ENCODE assay signal across 8 mouse cellular contexts in genomic region chr15:7812872-7813530, GRCm38 (mm10). TPM values are rescaled to one million over a fixed set of nuclear protein-coding genes. Genes with fewer than 3 reads are reported as not detected.
DNase-seq lines count a peak whose midpoint lies in the region; ATAC-seq and TF ChIP-seq lines count a peak whose summit lies in the region.

No protein-coding gene starts in this region.

- H3K4me1 ChIP-seq in ES-E14 (ENCODE audit: control insufficient read depth in 2 of 2, insufficient read depth in 2 of 2, low read length in 2 of 2, poor library complexity in 1 of 2) = 0 out of 4 replicates have a peak, but pooled peaks cover 0 to 3% of the 10 kb centered on the region in 2 experiments
- H3K4me1 ChIP-seq in brown adipose tissue, adult 24 weeks (ENCODE audit: control insufficient read depth, insufficient read depth, insufficient read length, low read length) = no peaks in the 10 kb centered on the region
- H3K4me1 ChIP-seq in forebrain, embryonic 11.5 days (replicated peaks; ENCODE audit: control insufficient read depth, insufficient read depth, low read length) = peaks cover 14% of the 10 kb centered on the region
- H3K4me1 ChIP-seq in heart, embryonic 14.5 days (ENCODE audit: control insufficient read depth in 2 of 2, insufficient read depth in 2 of 2, low read length in 2 of 2) = peaks cover 2 to 24% of the 10 kb centered on the region in 2 experiments
- H3K4me1 ChIP-seq in lung, adult 2 months (ENCODE audit: control insufficient read depth, insufficient read depth, low read length) = peaks cover 3% of the 10 kb centered on the region; the same call in 1 of the 2 replicates

- no peak overlapping the region for H3K27ac ChIP-seq in ES-E14 (ENCODE audit: insufficient read depth, low read depth, low read length, poor library complexity, severe bottlenecking)
- no peak overlapping the region for H3K27ac ChIP-seq in brown adipose tissue, adult 24 weeks (replicated peaks; ENCODE audit: low read depth, low read length)
- H3K27ac ChIP-seq in forebrain, embryonic 11.5 days (ENCODE audit: low read depth, low read length) = no peak overlapping the region
- H3K27ac ChIP-seq in heart, embryonic 14.5 days (replicated peaks in 1 of 2; ENCODE audit: control insufficient read depth in 1 of 2, insufficient read depth in 1 of 2, low read depth in 2 of 2, low read length in 2 of 2) = no peak overlapping the region

- no peak overlapping the region for H3K9ac ChIP-seq in ES-E14 (ENCODE audit: insufficient read depth, low read depth, low read length, poor library complexity, severe bottlenecking)
- H3K9ac ChIP-seq in forebrain, embryonic 11.5 days (ENCODE audit: low read length) = peak overlapping the region; percentile 8; the same call in 1 of the 2 replicates
- H3K9ac ChIP-seq in heart, embryonic 14.5 days (ENCODE audit: low read length) = peak overlapping the region; percentile 67; the same call in 1 of the 2 replicates

- H3K4me2 ChIP-seq in forebrain, embryonic 11.5 days (ENCODE audit: low read depth, low read length, severe bottlenecking) = peak overlapping the region; percentile 83
- H3K4me2 ChIP-seq in heart, embryonic 14.5 days (ENCODE audit: low read length) = peak overlapping the region; percentile 93

- no peaks in the 10 kb centered on the region for H3K36me3 ChIP-seq in ES-E14 (ENCODE audit: control insufficient read depth, insufficient read depth, low read length, poor library complexity, severe bottlenecking)
- no peaks in the 10 kb centered on the region for H3K36me3 ChIP-seq in forebrain, embryonic 11.5 days (ENCODE audit: control insufficient read depth, insufficient read depth, low read length)
- no peaks in the 10 kb centered on the region for H3K36me3 ChIP-seq in heart, embryonic 14.5 days (ENCODE audit: control insufficient read depth, insufficient read depth, low read length)

- no peaks in the 10 kb centered on the region for H3K9me3 ChIP-seq in ES-E14 (ENCODE audit: control insufficient read depth, insufficient read depth, low read depth, low read length)
- no peaks in the 10 kb centered on the region for H3K9me3 ChIP-seq in forebrain, embryonic 11.5 days (ENCODE audit: control insufficient read depth, low read length)
- no peaks in the 10 kb centered on the region for H3K9me3 ChIP-seq in heart, embryonic 14.5 days (ENCODE audit: control insufficient read depth, low read length)

- peak; percentile 66 for DNase-seq in ES-E14 (ENCODE audit: low read depth, low spot score)
- DNase-seq in forebrain, embryonic 11.5 days (ENCODE audit: low spot score) = peak; percentile 87
- peak; percentile 90 to 91 for DNase-seq in kidney, postnatal 4 days
- DNase-seq in lung, adult 2 months = peak; percentile 74
- DNase-seq in retina, adult 2 months (ENCODE audit: low read depth, low spot score) = peak; percentile 16
- peak; percentile 61 for DNase-seq in yolk sac, embryonic 10.5 days (ENCODE audit: low spot score)

- TF ChIP-seq POLR2A in lung, adult 2 months (IDR thresholded peaks at IDR 0.05; ENCODE audit: borderline replicate concordance, extremely low read depth, low read depth, low read length) = no peak

- H3K27me3 ChIP-seq in forebrain, embryonic 11.5 days (ENCODE audit: control insufficient read depth, insufficient read depth, low read length) = peaks cover 94% of the 10 kb centered on the region
- H3K27me3 ChIP-seq in heart, embryonic 14.5 days (ENCODE audit: control insufficient read depth, insufficient read depth, low read length) = peaks cover 93% of the 10 kb centered on the region

- in situ Hi-C loops in ES-E14 (cut with MboI; ENCODE audit: low sequenced_read_pairs in 2 of 2, unreplicated experiment in 2 of 2) = loop anchor here in 1 of 2 experiments (25.0 kb wide), 1 partner anchor 351 kb away; no protein-coding TSS in a partner anchor

- WGBS in forebrain, embryonic 11.5 days = under 1% methylated on average over 41 of the region's 41 CpGs
- 2% methylated on average over 41 of the region's 41 CpGs for WGBS in heart, embryonic 14.5 days
- 2% methylated on average over 41 of the region's 41 CpGs for WGBS in lung, adult 2 months

- peak; percentile 49 for ATAC-seq in forebrain, embryonic 11.5 days (replicated peaks; ENCODE audit: low FRiP score)
- ATAC-seq in heart, embryonic 14.5 days (ENCODE audit: insufficient number of reproducible peaks, insufficient read depth, low FRiP score, low read depth) = no peak; the same call in 1 of the 2 replicates

- peak overlapping the region; percentile 15 to 51 for H3K4me3 ChIP-seq in ES-E14 (ENCODE audit: insufficient read depth in 1 of 2, low read depth in 1 of 2, low read length in 2 of 2, poor library complexity in 1 of 2, severe bottlenecking in 1 of 2)
- H3K4me3 ChIP-seq in brown adipose tissue, adult 24 weeks (ENCODE audit: insufficient read depth, low read depth, low read length) = peak overlapping the region; percentile 37
- H3K4me3 ChIP-seq in forebrain, embryonic 11.5 days (ENCODE audit: low read depth, low read length) = peak overlapping the region; percentile 42
- H3K4me3 ChIP-seq in heart, embryonic 14.5 days (ENCODE audit: control insufficient read depth in 1 of 2, insufficient read depth in 1 of 2, low read depth in 1 of 2, low read length in 2 of 2) = peak overlapping the region; percentile 44 to 54
- peak overlapping the region; percentile 60 for H3K4me3 ChIP-seq in lung, adult 2 months (replicated peaks; ENCODE audit: extremely low read depth, low read depth, low read length)

- peak; percentile 44 for TF ChIP-seq CTCF in lung, adult 2 months (IDR thresholded peaks at IDR 0.05; ENCODE audit: insufficient read depth, low read length)

TF ChIP-seq in ES-E14, 5 proteins besides CTCF, POLR2A, EP300 and RAD21:
- 0 out of 2 replicates have a peak, but pooled peaks have one; percentile 17 for TF ChIP-seq ZC3H11A (IDR thresholded peaks at IDR 0.05; ENCODE audit: borderline replicate concordance, low read depth, low read length)
- TF ChIP-seq CHD2 (IDR thresholded peaks at IDR 0.05; ENCODE audit: low read depth, low read length) = no peak

RNA-seq across cellular contexts. Expression of gene Gdnf, which starts 2.4 kb away (rescaled TPM):
- total RNA-seq in ES-E14 (2012; rRNA removed) = 0.21 and 1.4 TPM in 2 replicates
- polyA plus RNA-seq in brown adipose tissue, adult 24 weeks (2012; ENCODE audit: insufficient read depth, insufficient read length, missing spikeins) = not detected in 2 replicates
- polyA plus RNA-seq in forebrain, embryonic 11.5 days (2014; fragmentation: Nextera tagmentation; extraction: Ambion mirVana) = 0.12 and 0.19 TPM in 2 replicates
- 0.08 and 0.11 TPM in 2 replicates for polyA plus RNA-seq in heart, embryonic 14.5 days (2014; fragmentation: Nextera tagmentation; extraction: Ambion mirVana)
- polyA plus RNA-seq in lung, adult 2 months (2012; rRNA removed) = 3.3 and 3.4 TPM in 2 replicates

Comparison
In these comparisons a context has a peak if more than half of its experiments do, and no peak if none do; other contexts are left out.
1. DNase-seq: peak in every context shown above with its lines; median percentile 90 in kidney, postnatal 4 days; 87 in forebrain, embryonic 11.5 days; 74 in lung, adult 2 months; 66 in ES-E14; 61 in yolk sac, embryonic 10.5 days; 16 in retina, adult 2 months.